17 mouse cellular contexts compared by ENCODE assay signal in genomic region chr12:80069040-80069439, GRCm38 (mm10). TPM values are rescaled to one million over a fixed set of nuclear protein-coding genes. Genes with fewer than 3 reads are reported as not detected.
A peak's percentile ranks its signal among the peaks of the same experiment; 100 is the strongest.
DNase-seq lines count a peak whose midpoint lies in the region; ATAC-seq lines count a peak whose summit lies in the region.
"Had no signal": no experiment of that assay in that cellular context is flagged by ENCODE, and none has a peak within 500 bp of the region (broad histone marks: within the 10 kb centered on the region; RNA-seq: fewer than 3 reads in every experiment).

No protein-coding gene starts in this region.

- ATAC-seq in activated CD4-positive, CD25-positive, alpha-beta regulatory T cell, adult 4 months: peak; percentile 87
- peak; percentile 50 for ATAC-seq in megakaryocyte, adult 5-6 weeks (ENCODE audit: poor library complexity, severe bottlenecking)
- no peak for ATAC-seq in cerebellum, adult (ENCODE audit: insufficient number of reproducible peaks, low FRiP score, low TSS enrichment)
- ATAC-seq: forebrain, embryonic 13.5 days had no signal

- DNase-seq in A20 (ENCODE audit: low read depth, low spot score): peak; percentile 81
- peak; percentile 64 for DNase-seq in CD4-positive helper T cell, adult 2 months (ENCODE audit: low read depth, low spot score)
- no peak for DNase-seq in adrenal gland, postnatal 36 days
- no peak for DNase-seq in thymus, postnatal 10 days (ENCODE audit: low spot score in 2 of 2)
- DNase-seq in embryo, embryonic 10.5 days (ENCODE audit: low spot score): no peak
- DNase-seq: adrenal gland, adult 8-10 months; cerebellum, adult 11-12 months; cerebellum, postnatal 14 days; gastrocnemius, postnatal 36 days; kidney, adult 9 months; kidney, postnatal 36 days; layer of hippocampus, adult 9-11 months; lung, postnatal 4 days had no signal

RNA-seq across cellular contexts. Expression of gene Zfp36l1, which starts 43.8 kb away (rescaled TPM):
- polyA plus RNA-seq in activated CD4-positive, CD25-positive, alpha-beta regulatory T cell, adult 4 months (2017; shearing (Covaris generic)): 100 to 1,000 TPM; 109 to 180 TPM
- total RNA-seq in megakaryocyte, adult 5-6 weeks (2015): 15.6 and 21.0 TPM in 2 replicates
- 3.8 and 5.4 TPM in 2 replicates for total RNA-seq in megakaryocyte, adult 5-6 weeks (2017)
- total RNA-seq in adrenal gland, postnatal 36 days (2021): 100 to 1,000 TPM; 230 to 283 TPM

Comparison
In these comparisons a context has a peak if more than half of its experiments do, and no peak if none do; other contexts are left out.
1. DNase-seq: peak in A20 (single experiment) and CD4-positive helper T cell, adult 2 months (single experiment); none in adrenal gland, postnatal 36 days (0 of 2), thymus, postnatal 10 days (0 of 2) and embryo, embryonic 10.5 days (single experiment).
2. RNA of gene Zfp36l1, which starts 43.8 kb away (total RNA-seq): 230 to 283 TPM in adrenal gland, postnatal 36 days; 3.8 to 21.0 TPM in megakaryocyte, adult 5-6 weeks; every median in the first group is over 10 times any median in the second.